Mouse (Mus musculus): Measurements from ENCODE around the gene Magi2.
"Not testable (repeated sequence)": the region's sequence is repeated elsewhere in the genome, so short reads cannot be mapped to it uniquely, and the experiment has no call there.

Magi2 gene

DNA sequence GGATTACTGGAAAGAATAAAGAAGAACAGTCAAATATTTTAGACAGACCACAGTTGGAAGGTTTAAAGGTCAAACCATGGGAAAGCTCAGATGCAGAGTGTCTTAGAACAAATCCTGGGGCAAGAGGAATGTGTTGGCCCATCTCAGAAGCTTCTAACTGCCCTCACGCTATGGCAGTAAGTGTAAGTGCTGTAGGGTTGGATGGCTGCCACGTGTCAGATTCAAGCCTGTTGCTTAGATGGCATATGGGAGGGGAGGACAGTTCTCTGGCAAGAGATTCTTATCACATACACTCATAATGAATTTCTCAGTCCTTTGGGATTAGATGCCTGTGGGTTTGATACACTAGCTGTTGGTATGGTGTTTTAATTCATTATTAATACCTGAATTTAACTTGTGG lies 238.5 kb downstream of the Magi2 start:
- no peak for DNase-seq

GRCm38 (mm10) chr5:19472851-19473439 lies 246.1 kb downstream of the Magi2 start:
- DNase-seq, result no peak

GRCm38 (mm10) chr5:19482981-19483380 lies 256.1 kb downstream of the Magi2 start:
- no peak for DNase-seq

DNA sequence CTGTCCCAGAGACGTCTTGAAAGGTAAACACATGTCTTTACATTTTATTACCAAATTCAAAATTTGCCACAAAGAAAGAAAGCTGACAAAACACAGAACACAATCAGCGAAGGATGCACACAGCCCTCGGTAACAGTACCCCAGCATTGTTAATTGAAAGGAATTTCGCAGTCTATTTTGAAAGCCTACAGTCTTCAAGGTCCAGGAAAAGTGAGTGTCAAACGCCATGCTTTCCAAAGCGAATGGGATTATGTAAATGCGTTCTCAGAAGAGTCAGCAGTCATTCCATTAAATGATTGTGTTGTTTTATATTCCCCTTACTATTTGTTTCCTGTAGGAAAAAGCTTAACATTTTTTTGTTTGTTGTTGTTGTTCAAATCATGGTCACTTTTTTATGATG lies 261.1 kb downstream of the Magi2 start:
- no peak for DNase-seq

GRCm38 (mm10) chr5:19501005-19501404 lies 274.2 kb downstream of the Magi2 start:
- DNase-seq, result no peak

- DNase-seq, result no peak
Observed at GRCm38 (mm10) chr5:19522168-19522567, 295.3 kb downstream of the Magi2 start.

DNA sequence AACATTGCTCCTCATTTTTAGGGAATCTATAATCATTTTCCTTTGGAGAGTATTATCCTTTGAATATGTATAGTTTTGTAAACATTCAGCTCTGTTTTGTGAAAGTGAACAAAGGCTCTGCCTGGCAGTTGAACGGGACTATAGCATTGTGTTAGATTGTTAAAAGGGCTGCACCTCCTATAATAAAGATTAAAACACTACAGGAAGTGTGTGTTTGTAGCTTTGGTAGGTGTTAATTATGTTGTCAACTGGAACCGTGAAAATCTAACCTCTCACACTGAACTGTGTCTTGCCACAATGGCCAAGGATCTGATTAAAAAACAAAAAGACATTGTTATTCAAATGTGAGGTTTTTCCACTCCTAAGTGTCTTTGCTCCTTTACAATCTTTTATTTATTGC lies 312.5 kb downstream of the Magi2 start:
- no peak for DNase-seq

GRCm38 (mm10) chr5:19546424-19546823 lies 319.6 kb downstream of the Magi2 start:
- no peak for DNase-seq

- no peak for DNase-seq
Observed at GRCm38 (mm10) chr5:19546900-19547299, 320.1 kb downstream of the Magi2 start.

DNA sequence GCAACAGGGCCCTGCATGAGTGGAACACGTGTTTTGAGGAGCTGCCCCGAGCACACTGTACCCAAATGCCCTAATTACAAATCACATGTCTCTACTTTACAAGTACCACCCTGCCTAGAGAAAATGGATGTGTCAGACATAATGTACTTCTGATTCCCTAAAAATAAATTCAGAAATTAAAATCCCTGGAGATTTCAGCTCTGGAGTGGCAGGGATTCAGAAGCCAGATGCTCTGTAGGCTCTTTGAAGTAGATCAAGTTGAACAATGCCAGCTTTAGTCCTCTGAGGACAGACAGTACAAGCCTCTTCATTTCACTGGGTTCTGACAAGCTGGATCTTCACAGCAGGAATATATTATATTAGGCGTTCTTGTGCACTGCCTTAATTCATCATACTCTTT lies 326.7 kb downstream of the Magi2 start:
- DNase-seq, result no peak

- no peak for DNase-seq
Observed at GRCm38 (mm10) chr5:19565636-19566035, 338.8 kb downstream of the Magi2 start.

GRCm38 (mm10) chr5:19566136-19566535 lies 339.3 kb downstream of the Magi2 start:
- not testable (repeated sequence) for DNase-seq

DNA sequence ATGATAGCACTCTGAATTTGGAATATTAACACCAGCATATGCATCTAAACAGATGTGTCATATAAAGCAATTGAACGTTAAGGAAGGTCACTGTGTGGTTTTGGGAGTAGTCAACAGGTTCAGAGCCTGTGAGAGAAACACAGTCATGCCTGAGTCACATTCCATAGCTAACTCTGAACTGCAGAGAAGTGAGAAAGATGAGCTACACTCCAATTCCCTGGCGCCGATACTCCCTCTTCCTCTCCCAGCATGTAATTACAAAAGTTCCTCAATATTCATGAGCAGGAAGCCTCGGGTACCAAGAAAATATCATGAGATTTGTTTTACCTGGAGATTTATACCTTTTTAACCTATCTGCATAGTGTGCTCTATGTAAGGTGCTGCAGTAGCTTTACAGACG lies 380.9 kb downstream of the Magi2 start:
- DNase-seq, result no peak

DNA sequence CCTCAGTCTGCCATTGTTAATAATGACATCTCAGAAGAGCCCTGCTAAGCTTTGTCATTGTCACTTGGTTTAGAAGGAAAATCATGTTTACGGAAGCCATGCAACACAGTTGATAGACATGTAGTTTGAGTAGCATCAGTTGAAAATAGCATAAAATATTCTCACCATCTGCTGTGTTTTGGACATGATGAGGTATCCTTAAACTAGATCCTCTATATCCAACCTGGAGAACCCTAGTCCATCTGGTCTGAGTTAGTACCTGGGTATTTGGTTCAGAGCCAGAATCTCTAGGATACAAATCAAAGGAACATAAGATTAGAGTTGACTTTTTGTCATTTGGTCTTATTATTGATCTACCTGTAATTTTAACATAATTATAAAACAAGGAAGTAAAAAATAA lies 385.0 kb downstream of the Magi2 start:
- no peak for DNase-seq

DNA sequence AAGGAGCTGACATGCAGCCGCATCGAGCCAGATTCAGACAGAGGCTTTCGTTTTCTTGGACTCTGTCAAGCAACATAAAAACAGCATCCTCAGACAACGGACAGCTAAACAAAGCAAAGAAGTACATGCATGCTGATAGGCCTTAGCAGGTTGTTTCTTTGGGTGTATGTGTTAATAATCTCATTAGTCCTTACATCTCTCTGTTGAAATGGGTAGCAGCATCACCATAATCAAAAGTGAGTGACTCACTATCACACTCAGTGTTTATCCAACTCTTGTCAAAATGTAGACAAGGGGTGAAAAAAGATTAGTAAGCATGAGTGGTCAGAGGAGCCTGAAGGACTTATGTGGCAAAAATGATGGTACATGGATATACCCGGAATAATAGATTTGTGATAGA lies 394.8 kb downstream of the Magi2 start:
- no peak for DNase-seq

- DNase-seq, result no peak
Observed at GRCm38 (mm10) chr5:19633976-19634375, 407.1 kb downstream of the Magi2 start.

GRCm38 (mm10) chr5:19637789-19638188 lies 411.0 kb downstream of the Magi2 start:
- no peak for DNase-seq

DNA sequence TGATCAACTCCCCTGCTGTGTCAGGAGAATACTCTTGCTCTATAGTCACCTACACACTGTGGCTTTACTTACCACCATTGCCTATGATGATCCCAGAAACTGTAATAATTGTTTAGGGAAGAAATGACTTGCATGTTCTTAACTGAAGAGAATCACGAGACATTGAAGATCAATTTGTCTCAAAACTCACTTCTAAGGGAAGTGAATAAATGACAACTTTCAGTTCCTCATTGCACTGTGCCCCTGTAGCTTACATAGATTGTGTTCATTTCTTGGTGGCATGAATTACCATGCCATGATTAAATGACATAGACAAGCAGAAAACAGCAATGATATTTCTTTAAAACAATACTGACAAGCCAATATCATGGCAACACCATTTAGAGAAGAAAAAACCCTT lies 429.1 kb downstream of the Magi2 start:
- DNase-seq, result no peak

GRCm38 (mm10) chr5:19666416-19666815 lies 439.6 kb downstream of the Magi2 start:
- DNase-seq, result no peak

GRCm38 (mm10) chr5:19717296-19717695 lies 490.5 kb downstream of the Magi2 start:
- DNase-seq, result no peak

- DNase-seq, result no peak
Observed at GRCm38 (mm10) chr5:19726277-19726676, 499.4 kb downstream of the Magi2 start.

- no peak for DNase-seq
Observed at GRCm38 (mm10) chr5:19745376-19745775, 518.5 kb downstream of the Magi2 start.

- DNase-seq, result no peak
Observed at GRCm38 (mm10) chr5:19745916-19746315, 519.1 kb downstream of the Magi2 start.

- DNase-seq, result no peak
Observed at GRCm38 (mm10) chr5:19746865-19747514, 520.2 kb downstream of the Magi2 start.

GRCm38 (mm10) chr5:19747631-19748030 lies 520.8 kb downstream of the Magi2 start:
- DNase-seq, result no peak

Measured in B cell, adult 2 months (primary cell).